Mouse (Mus musculus): ENCODE data around the gene Pde4b.

DNA sequence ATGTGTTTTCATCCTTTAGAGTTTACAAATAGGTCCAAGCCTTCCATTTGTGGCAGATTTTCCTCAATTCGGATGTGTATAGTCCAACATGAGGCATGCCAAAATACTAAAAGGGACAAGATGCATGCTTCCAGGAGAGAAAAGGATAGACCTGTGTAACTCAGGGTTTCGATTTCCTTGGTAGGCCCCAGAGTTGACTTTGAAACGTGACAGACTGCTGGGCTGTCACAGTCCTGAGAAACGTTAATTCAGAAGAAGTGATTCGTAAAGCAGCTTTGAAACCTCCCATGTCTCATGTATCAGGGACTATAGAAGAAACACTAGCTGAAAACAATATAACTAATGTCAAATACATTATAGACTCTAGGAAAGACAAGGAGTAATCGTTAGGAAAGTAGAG, 495.6 kb downstream of the Pde4b start:
- no peak for TF ChIP-seq CTCF (conservative IDR thresholded peaks at IDR 0.05; ENCODE audit: insufficient read depth, insufficient read length, low read depth, low read length)
- no peak for TF ChIP-seq POLR2A (IDR thresholded peaks at IDR 0.05; ENCODE audit: low read depth, low read length)

All from kidney, adult 2 months (tissue).